Mouse (Mus musculus) intestine, embryonic 14.5 days (tissue): Measurements from ENCODE around the gene BC004004. TPM values are rescaled to one million over a fixed set of nuclear protein-coding genes. Genes with fewer than 3 reads are reported as not detected.

Source experiments
- ATAC-seq: fragments of 200-750 bp; cut with Nextera tagmentation; replicated peaks from 2 replicates; pipeline ENCODE4 v1.8.0; 2017; ENCODE audit warnings: low read depth, moderate number of reproducible peaks, moderate TSS enrichment, moderate library complexity; ENCODE audit not compliant: low FRiP score, low TSS enrichment
- DNase-seq: peaks from one replicate; pipeline ENCODE4 v3.0.0-alpha.2; 2018; ENCODE audit warnings: low spot score
- H3K27ac ChIP-seq: fragments of 300-500 bp; sonication (generic); 2 replicates; pipeline ENCODE4 v1.5.1; 2014; ENCODE audit warnings: low read depth, mild to moderate bottlenecking, control low read depth
- H3K27me3 ChIP-seq: fragments of 300-500 bp; sonication (generic); replicated peaks from 2 replicates; pipeline ENCODE4 v1.6.1; 2014; ENCODE audit warnings: low read length, control low read depth; ENCODE audit not compliant: control insufficient read depth, insufficient read depth
- H3K36me3 ChIP-seq: fragments of 300-500 bp; sonication (generic); 2 replicates; pipeline ENCODE4 v1.6.1; 2014; ENCODE audit warnings: low read length, control low read depth; ENCODE audit not compliant: control insufficient read depth, insufficient read depth
- H3K4me1 ChIP-seq: fragments of 300-500 bp; sonication (generic); replicated peaks from 2 replicates; pipeline ENCODE4 v1.6.1; 2014; ENCODE audit warnings: low read length, control low read depth, mixed read lengths; ENCODE audit not compliant: control insufficient read depth, insufficient read depth
- H3K4me2 ChIP-seq: fragments of 300-500 bp; sonication (generic); 2 replicates; pipeline ENCODE4 v1.6.1; 2014; ENCODE audit warnings: low read length
- H3K4me3 ChIP-seq: fragments of 300-500 bp; sonication (generic); 2 replicates; pipeline ENCODE4 v1.5.1; 2014; ENCODE audit warnings: low read depth, low read length, control low read depth, mixed read lengths
- H3K9ac ChIP-seq: fragments of 300-500 bp; sonication (generic); 2 replicates; pipeline ENCODE4 v1.6.1; 2014; ENCODE audit warnings: mild to moderate bottlenecking, low read length
- H3K9me3 ChIP-seq: fragments of 300-500 bp; sonication (generic); 2 replicates; pipeline ENCODE4 v1.6.1; 2016; ENCODE audit warnings: low read length, control low read depth; ENCODE audit not compliant: control insufficient read depth
- WGBS: fragments of 180-500 bp; shearing (Covaris S2); extraction: QIAGEN DNeasy Blood & Tissue Kit; methylation state at CpG from one replicate; pipeline ENCODE4 v1.1.7; 2014; 5-methylcytosine and 5-hydroxymethylcytosine counted together
- polyA plus RNA-seq: library from polyadenylated mRNA; unstranded; fragments of >200 nt; fragmentation: Nextera tagmentation; extraction: Ambion mirVana; gene quantifications from 2 replicates; pipeline ENCODE4 v1.2.1, GENCODE M21; 2014

Gene BC004004
- polyA plus RNA-seq, 1 experiment from 2014 or later: 77.4 TPM

DNA sequence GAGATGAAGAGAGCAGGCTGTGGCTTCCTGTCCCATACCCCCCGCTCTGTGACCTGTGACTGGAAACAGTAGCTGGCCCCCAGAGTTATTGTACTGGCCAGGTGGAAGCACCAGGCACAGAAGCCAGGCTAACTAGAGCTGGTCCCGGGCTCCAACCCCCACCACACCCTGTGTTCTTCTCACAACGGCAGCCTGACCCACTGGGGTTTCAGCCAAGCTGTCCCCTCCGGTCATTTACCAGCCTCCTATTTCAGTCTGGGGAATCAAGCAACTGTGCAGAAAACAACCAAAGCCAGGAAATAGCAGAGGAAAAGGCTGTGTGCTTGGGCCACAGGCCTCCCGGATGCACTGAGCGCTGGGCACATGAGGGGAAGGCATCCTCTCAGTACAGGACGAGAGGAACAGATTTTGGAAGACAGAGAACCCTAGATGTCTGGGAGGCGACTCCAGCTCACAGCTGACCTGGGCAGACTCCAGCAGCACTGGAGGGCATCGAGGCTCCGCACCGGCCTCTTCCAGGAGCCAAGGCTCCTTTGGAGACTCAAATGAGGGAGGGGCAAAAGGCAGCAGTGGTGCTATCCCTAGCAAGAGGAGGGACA, 70.7 kb downstream of the BC004004 start:
- 85% methylated on average over 11 of the region's 11 CpGs for WGBS
- H3K36me3 ChIP-seq: peaks cover 71% of the 10 kb centered on the region

DNA sequence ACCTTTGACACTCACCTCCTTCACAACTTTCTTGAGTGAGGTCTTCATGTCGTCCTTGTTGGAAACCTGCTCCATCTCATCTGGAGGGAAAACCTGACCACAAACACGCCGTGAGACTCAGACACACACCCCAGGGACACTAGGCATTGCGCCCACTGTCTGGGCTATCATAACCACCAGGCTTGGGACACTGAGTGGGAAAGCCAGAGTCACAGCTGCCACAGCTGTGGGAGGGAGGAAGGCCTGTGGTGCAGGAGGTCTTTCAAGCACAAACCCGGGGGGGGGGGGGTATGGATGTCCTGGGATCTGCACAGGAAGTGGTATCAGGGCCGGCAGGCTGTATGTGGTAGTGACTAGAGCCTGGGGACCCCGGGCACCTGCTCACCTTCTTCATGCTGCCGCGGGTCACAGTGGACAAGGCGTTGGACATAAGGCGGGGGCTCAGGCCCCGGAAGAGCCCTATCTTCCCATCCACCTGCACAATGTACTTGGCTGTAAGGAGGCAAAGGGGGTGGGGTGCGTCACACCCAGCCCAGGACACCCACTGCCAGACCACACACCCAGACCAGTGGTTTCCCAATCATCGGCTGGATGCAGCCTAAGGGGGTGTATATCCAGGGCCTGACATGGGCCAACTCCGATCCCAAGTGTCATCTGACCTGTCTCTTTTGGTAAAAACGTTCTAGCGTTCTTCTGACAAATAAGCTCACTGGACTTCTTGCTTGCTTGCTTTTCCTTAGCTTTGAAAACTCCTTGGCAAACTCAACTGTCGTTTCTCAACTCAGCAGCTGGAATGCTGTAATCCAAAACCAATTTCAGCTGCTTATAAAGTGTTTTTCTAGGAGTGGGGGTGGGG, 72.0 kb downstream of the BC004004 start:
- no peak overlapping the region for H3K9ac ChIP-seq
- no peak for ATAC-seq
- H3K4me2 ChIP-seq: no peak overlapping the region
- H3K27me3 ChIP-seq: no peaks in the 10 kb centered on the region
- H3K4me3 ChIP-seq: no peak overlapping the region
- H3K36me3 ChIP-seq: peaks cover 68% of the 10 kb centered on the region
- no peaks in the 10 kb centered on the region for H3K9me3 ChIP-seq
- DNase-seq: no peak
- H3K4me1 ChIP-seq: peaks cover 20% of the 10 kb centered on the region
- peak overlapping the region; percentile 16; the same call in 1 of the 2 replicates for H3K27ac ChIP-seq
- WGBS: 79% methylated on average over 18 of the region's 18 CpGs

More for the DNA sequence above, 70.7 kb downstream of the BC004004 start:
- Histone ChIP-seq H3K27ac (no peak overlapping the region), H3K27me3 (no peaks in the 10 kb centered on the region), H3K4me1 (peaks cover 20% of the 10 kb centered on the region), H3K4me3 (no peak overlapping the region), H3K9ac (no peak overlapping the region), H3K9me3 (no peaks in the 10 kb centered on the region), H3K4me2 (no peak overlapping the region)
- ATAC-seq (no peak), DNase-seq (no peak)

DNA sequence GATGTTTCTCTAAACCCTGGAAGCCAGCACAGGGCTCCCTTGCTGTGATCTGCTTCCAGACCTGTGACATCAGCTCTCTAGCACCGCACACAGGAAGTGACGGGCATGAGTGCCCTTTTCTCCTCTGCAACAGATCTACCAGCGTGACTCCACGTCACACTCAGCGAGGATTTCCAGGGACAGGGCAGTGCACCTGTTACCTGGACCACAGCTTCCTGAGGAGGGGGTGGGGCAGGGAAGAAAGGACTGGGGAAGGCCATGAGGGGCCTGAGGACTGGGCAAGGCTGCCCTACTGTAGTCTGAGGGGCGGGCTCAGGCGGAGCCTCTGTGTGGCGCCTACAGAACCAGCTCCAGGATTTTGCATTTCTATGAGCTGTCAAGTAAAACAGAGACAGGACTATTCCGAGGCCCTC, 73.0 kb downstream of the BC004004 start:
- peak; percentile 49 for ATAC-seq
- Histone ChIP-seq H3K27me3 (no peaks in the 10 kb centered on the region), H3K4me1 (peaks cover 29% of the 10 kb centered on the region), H3K9ac (no peak overlapping the region), H3K4me2 (peak overlapping the region; percentile 22), H3K36me3 (peaks cover 58% of the 10 kb centered on the region), H3K4me3 (no peak overlapping the region), H3K9me3 (no peaks in the 10 kb centered on the region), H3K27ac (peak overlapping the region; percentile 80)
- 23% methylated on average over 9 of the region's 9 CpGs for WGBS
- peak; percentile 65 for DNase-seq

DNA sequence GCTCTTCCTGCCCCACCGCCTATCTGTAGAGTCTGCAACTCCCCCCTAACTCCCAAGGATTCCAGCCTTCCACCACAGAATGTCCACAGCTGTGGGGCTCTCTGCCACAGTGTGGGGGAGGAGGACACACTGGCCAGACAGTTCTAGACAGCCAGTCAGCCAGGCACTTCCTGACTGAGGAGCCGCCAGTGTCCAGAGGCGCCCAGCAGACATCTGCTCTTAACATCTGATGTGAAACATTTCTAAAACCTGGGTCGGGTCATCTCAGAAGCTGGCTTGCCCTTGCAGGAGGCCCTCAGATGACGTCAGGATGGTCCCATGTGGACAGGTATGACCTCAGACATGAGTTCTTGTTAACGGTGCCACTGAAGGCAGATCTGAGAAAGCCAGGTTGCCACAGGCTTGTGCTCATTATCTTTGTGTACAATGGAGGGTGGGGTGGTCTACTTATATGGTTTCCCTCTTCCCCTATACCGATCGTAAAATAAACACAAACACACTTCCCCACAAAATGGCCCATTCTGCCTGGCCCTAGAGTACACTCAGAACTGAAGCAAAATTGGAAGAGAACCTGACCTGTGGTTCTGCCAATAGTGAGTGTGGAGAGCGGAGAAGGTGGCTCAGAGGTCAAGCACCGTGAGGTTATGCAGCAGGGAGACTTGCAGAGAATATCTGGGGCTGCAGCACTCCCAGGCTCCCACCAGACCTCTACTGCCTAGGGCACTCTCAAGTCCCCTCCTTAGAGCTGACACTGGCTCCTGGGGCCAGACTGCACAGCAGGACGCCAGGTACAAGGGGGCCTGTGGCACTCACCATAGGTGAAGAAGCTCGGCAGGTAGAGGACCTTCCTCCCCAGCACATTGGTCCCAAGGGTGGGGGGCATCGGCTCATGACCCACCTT, 73.7 kb downstream of the BC004004 start:
- H3K4me1 ChIP-seq: peaks cover 30% of the 10 kb centered on the region
- H3K4me3 ChIP-seq: no peak overlapping the region
- no peaks in the 10 kb centered on the region for H3K27me3 ChIP-seq
- ATAC-seq (peak; percentile 60), DNase-seq (peak; percentile 71)
- H3K27ac ChIP-seq: peak overlapping the region; percentile 80
- no peaks in the 10 kb centered on the region for H3K9me3 ChIP-seq
- peaks cover 51% of the 10 kb centered on the region for H3K36me3 ChIP-seq
- peak overlapping the region; percentile 22; the same call in 1 of the 2 replicates for H3K4me2 ChIP-seq
- no peak overlapping the region for H3K9ac ChIP-seq
- 28% methylated on average over 13 of the region's 13 CpGs for WGBS

DNA sequence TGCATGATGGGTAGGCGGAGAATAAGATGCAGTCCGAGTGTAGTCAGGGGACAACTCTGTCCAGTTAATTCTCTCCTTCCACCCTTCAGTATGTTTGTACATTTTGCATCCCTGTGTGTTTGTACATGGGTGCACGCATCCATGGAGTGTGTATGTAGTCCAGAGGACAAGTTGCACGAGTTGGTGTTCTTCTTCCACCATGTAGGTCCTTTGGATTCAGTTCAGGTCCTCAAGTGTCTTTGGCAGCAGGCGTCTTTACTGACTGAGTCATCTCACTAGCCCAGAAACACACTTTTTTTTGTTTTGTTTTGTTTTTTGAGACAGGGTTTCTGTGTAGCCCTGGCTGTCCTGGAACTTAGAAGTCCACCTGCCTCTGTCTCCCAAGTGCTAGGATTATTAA, 74.7 kb downstream of the BC004004 start:
- H3K27ac ChIP-seq: no peak overlapping the region
- WGBS: 80% methylated on average over 5 of the region's 5 CpGs

DNA sequence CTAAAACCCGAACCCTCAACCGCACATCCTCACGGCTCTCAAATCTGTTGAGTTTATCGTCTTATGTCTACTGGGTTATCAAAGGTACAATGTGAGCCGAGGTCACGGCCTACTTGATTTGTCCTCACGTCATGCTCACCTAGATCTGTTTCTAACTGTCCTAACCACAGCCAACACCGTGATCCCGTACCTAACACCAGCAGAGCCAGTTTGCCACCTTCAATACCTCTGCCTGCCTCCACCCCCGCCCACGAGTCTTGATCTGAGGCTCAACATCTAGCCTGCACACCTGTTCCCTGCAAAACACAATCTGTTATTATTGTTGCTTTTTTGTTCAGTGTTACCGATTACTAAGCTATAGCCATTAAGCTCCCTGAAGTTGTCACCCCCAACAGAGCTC, 76.7 kb downstream of the BC004004 start:
- Histone ChIP-seq H3K4me2 (no peak overlapping the region; the same call in 1 of the 2 replicates), H3K4me1 (peaks cover 36% of the 10 kb centered on the region), H3K36me3 (peaks cover 21% of the 10 kb centered on the region), H3K4me3 (no peak overlapping the region), H3K9me3 (no peaks in the 10 kb centered on the region), H3K27me3 (no peaks in the 10 kb centered on the region), H3K27ac (no peak overlapping the region), H3K9ac (no peak overlapping the region)
- DNase-seq (no peak), ATAC-seq (no peak)
- WGBS: 92% methylated on average over 12 of the region's 12 CpGs

More for the DNA sequence above, 74.7 kb downstream of the BC004004 start:
- no peak for DNase-seq
- Histone ChIP-seq H3K36me3 (peaks cover 42% of the 10 kb centered on the region), H3K4me1 (peaks cover 32% of the 10 kb centered on the region), H3K27me3 (no peaks in the 10 kb centered on the region), H3K4me3 (no peak overlapping the region), H3K4me2 (no peak overlapping the region), H3K9ac (no peak overlapping the region), H3K9me3 (no peaks in the 10 kb centered on the region)
- no peak for ATAC-seq

DNA sequence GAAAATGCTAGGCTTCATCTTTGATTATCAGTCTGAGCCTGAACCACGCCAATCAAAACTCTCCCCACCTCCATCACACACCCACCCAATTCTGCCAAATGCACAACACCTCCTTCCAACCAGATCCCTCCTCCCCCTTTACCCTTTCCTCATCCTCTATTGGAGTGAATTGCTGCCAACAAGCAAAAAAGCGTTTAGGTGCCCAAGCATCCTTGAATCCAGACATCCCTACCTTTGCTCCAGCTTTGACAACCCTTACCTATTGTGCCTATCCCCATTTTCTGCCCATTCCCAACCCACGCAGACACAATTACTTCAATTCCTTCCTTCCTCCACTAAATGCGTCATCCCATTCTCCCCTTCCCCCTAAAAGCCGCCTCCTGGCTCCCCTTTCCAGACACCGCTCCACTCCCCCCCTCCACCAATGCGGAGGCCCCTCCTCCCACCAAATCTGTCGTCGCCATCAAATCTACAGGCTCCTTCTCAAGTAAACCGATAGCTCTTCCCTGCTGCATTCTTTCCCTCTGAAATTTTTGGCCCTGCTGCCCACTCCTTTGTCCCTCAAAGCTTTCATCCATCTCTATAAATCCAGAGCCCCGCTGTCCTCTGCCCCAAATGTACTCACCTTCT, 78.0 kb downstream of the BC004004 start:
- peak; percentile 65 for DNase-seq
- Histone ChIP-seq H3K9ac (peak overlapping the region; percentile 88), H3K4me1 (peaks cover 26% of the 10 kb centered on the region), H3K27me3 (no peaks in the 10 kb centered on the region), H3K4me3 (peak overlapping the region; percentile 82), H3K27ac (peak overlapping the region; percentile 88), H3K4me2 (peak overlapping the region; percentile 66), H3K9me3 (no peaks in the 10 kb centered on the region), H3K36me3 (peaks cover 19% of the 10 kb centered on the region)
- ATAC-seq: no peak
- WGBS: 6% methylated on average over 11 of the region's 11 CpGs

DNA sequence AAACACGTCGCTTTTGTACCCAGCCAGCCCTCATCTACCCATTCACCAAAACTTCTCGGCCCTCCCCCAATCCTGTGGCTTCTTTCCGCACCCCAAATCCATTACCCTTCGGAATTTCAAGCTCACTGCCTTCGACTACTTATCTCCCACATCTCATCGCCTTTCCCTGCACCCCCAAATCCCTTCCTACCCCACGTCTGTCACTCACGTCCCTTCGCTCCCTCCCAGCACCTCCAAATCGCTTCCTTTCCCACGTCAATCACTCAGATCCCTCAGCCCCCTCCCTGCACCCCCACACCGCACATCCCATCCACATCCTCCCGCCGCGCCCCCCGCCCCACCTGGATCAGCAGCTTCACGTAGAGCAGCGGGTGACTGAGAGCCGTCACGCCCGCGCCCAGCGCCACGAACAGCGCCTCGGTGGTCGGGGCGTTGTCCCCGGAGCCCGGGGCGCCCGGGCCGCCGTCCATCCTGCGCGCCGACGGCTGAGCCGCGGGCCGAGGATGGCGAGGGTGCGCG, 78.6 kb downstream of the BC004004 start:
- WGBS: under 1% methylated on average over 45 of the region's 45 CpGs
- Histone ChIP-seq H3K4me3 (peak overlapping the region; percentile 82), H3K27ac (peak overlapping the region; percentile 88), H3K9me3 (no peaks in the 10 kb centered on the region), H3K4me1 (peaks cover 20% of the 10 kb centered on the region), H3K9ac (peak overlapping the region; percentile 88), H3K4me2 (peak overlapping the region; percentile 66), H3K36me3 (peaks cover 19% of the 10 kb centered on the region), H3K27me3 (no peaks in the 10 kb centered on the region)
- ATAC-seq: peak; percentile 41
- peak; percentile 65 for DNase-seq
